Mouse (Mus musculus) testis, adult 2 months (tissue): Measurements from ENCODE around the gene Frem2. TPM values are rescaled to one million over a fixed set of nuclear protein-coding genes. Genes with fewer than 3 reads are reported as not detected.

Experiments used
- H3K27ac ChIP-seq: fragments of 200-500 bp; 2 replicates; pipeline ENCODE4 v1.5.1; 2012; ENCODE audit warnings: low read depth, low read length; ENCODE audit not compliant: control insufficient read depth, insufficient read depth
- H3K27me3 ChIP-seq: fragments of 200-500 bp; 2 replicates; pipeline ENCODE4 v1.6.1; 2012; ENCODE audit warnings: mild to moderate bottlenecking, low read length, moderate library complexity; ENCODE audit not compliant: control insufficient read depth, insufficient read depth
- H3K36me3 ChIP-seq: fragments of 200-500 bp; 2 replicates; pipeline ENCODE4 v1.6.1; 2012; ENCODE audit warnings: mild to moderate bottlenecking, low read length; ENCODE audit not compliant: control insufficient read depth, insufficient read depth
- H3K4me1 ChIP-seq: fragments of 200-500 bp; 2 replicates; pipeline ENCODE4 v1.6.1; 2012; ENCODE audit warnings: low read length; ENCODE audit not compliant: control insufficient read depth, insufficient read depth
- H3K4me3 ChIP-seq: fragments of 200-500 bp; 2 replicates; pipeline ENCODE4 v1.5.1; 2012; ENCODE audit warnings: low read depth, mild to moderate bottlenecking, low read length, moderate library complexity, mixed read lengths; ENCODE audit not compliant: control insufficient read depth
- CTCF ChIP-seq: fragments of 200-500 bp; IDR thresholded peaks from 2 replicates; pipeline ENCODE4 v1.5.1; 2012; ENCODE audit warnings: low read depth, mild to moderate bottlenecking, inconsistent platforms, low read length, moderate library complexity; ENCODE audit not compliant: control insufficient read depth, insufficient read depth, insufficient replicate concordance
- POLR2A ChIP-seq: fragments of 200-500 bp; IDR thresholded peaks from 2 replicates; pipeline ENCODE4 v1.6.1; 2012; ENCODE audit warnings: low read depth, mild to moderate bottlenecking, inconsistent platforms, low read length, moderate library complexity; ENCODE audit not compliant: control insufficient read depth
- polyA plus RNA-seq: library from polyadenylated mRNA; depleted of rRNA; stranded (reverse); fragments of >200 nt; gene quantifications from 2 replicates; pipeline ENCODE4 v1.2.3, GENCODE M21; 2012; rRNA removed

The Frem2 gene
- polyA plus RNA-seq: 0.79 and 0.98 TPM in 2 replicates

GRCm38 (mm10) chr3:53656878-53657561, at the start of gene Frem2:
Gene Frem2 (minus strand): TSS chr3:53657355.
- no peaks in the 10 kb centered on the region for H3K27me3 ChIP-seq
- H3K4me1 ChIP-seq: peaks cover 14% of the 10 kb centered on the region
- no peak within 1 kb of the TSS for H3K27ac ChIP-seq
- peak within 1 kb of the TSS; percentile 35 for H3K4me3 ChIP-seq
- TF ChIP-seq POLR2A (no peak), CTCF (no peak)
- no peaks in the 10 kb centered on the region for H3K36me3 ChIP-seq

DNA sequence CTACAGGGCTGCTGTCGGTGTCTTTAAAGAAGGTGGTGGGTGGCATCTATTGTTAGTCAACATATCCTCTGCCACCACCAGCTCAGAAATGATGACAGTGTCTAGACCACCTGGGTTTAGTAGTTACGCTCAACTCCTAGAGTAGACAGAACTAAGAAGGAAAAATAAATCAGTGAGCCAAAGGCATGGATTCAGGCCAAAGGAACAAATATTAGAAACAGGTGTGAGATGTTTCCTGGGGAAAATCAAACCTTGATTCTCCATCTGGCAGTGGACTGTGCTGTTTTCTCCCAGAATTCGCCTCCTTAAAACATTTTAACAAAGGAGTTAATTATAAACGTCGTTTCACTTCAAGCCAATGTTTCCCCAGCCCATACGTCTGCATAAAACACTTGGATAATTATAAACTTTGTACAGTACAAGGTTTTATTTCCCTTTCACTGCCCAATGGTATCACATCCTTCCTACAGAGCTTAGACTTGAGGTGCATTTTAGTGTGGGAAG, 48.9 kb upstream of the Frem2 start:
- TF ChIP-seq POLR2A (no peak), CTCF (no peak)
- no peak overlapping the region for H3K4me3 ChIP-seq
- no peaks in the 10 kb centered on the region for H3K4me1 ChIP-seq
- H3K27me3 ChIP-seq: no peaks in the 10 kb centered on the region
- no peaks in the 10 kb centered on the region for H3K36me3 ChIP-seq
- no peak overlapping the region for H3K27ac ChIP-seq

DNA sequence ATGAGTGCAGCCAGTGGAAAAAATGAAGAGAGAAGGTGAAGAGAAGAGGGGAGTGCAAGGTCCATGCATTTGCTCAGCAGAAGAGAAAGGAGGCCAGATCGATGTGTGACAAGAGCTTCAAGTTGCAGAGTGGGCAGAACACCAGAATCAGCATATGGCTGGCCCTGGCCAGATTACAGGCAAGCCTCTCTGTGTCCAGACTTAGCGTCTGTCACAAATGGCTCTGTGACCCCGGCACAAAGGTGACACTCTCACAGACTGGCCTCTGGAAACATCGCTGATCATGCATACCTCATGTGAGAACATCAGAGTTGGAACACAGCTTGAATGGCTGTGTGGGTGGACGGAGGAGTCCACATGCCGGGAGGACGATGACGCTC, 46.0 kb upstream of the Frem2 start:
- Histone ChIP-seq H3K27ac (no peak overlapping the region), H3K36me3 (no peaks in the 10 kb centered on the region), H3K27me3 (no peaks in the 10 kb centered on the region), H3K4me1 (no peaks in the 10 kb centered on the region), H3K4me3 (peak overlapping the region; percentile 9)
- TF ChIP-seq POLR2A (no peak), CTCF (no peak)

DNA sequence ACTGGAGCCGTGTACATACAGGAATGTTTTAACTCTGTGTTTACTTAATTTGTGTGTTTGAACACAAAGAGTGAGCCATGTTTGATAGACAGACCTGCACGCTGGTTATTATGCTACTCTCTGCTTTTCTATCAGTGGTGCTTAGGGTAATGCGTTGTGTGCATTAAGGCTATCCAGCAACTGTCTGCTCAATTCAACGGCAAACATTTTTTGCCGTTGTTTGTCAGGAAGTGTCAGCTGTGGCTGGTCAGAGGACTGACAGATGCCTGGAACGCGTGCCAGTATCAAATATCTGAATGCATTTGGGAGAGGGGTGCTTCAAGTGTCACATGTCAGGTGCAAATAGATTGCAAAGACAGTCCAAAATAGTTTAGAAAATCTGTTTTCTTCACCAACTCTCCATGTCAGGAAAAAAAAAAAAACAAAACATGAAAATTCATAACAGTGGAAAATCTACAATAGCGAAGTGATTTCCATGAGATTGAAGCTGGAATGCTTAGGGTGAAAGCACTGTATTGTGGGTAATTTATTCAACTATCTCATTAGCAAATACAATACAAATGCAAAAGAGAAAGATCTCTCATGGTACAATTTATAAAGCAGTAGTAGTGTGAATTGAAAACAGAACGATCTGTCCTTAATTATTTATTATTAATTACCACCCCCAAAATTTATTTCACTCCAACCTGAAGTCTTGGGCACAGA, 45.4 kb upstream of the Frem2 start:
- Histone ChIP-seq H3K4me3 (no peak overlapping the region), H3K36me3 (no peaks in the 10 kb centered on the region), H3K27ac (no peak overlapping the region), H3K27me3 (no peaks in the 10 kb centered on the region), H3K4me1 (no peaks in the 10 kb centered on the region)
- no peak for TF ChIP-seq CTCF
- TF ChIP-seq POLR2A: no peak

DNA sequence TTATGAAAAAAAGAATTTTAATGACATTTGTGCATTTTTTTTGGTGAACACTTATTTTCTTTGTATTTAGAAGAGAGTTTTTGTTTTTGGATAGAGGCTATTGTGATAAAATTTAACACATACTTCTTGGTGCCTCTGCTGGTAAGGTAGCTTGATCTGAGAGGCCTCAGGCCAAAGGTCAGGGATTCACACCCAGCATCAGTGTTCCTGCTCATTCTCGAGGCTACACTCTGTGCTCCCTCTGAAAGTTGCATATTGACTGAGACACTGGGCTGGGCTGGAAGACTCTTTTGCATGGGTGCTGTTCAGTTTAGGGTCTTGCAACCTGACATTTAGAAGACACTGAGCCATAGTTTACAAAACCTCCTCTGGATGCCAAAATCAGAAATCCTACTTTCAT, 44.8 kb upstream of the Frem2 start:
- Histone ChIP-seq H3K4me3 (no peak overlapping the region), H3K27ac (no peak overlapping the region), H3K36me3 (no peaks in the 10 kb centered on the region), H3K4me1 (no peaks in the 10 kb centered on the region), H3K27me3 (no peaks in the 10 kb centered on the region)
- TF ChIP-seq CTCF (no peak), POLR2A (no peak)

DNA sequence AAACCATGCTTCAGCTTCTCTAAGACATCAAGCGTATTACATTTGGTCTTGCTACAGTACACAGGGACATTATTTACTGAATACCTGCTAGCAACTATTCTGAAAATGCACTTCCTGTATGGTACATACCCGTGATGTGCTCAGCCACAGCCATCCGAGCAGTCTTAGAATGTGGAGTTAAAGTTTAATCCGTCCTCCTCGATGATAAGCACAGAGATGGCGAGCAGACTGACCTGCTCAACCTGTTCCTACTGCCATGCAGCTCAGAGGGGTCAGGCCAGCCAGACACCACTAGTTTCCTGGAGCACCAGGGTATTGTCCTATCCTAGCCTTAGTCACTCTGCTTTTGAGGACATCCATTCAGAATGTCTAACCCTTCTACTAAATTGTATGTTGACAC, 30.6 kb upstream of the Frem2 start:
- no peak overlapping the region for H3K4me3 ChIP-seq
- H3K27me3 ChIP-seq: no peaks in the 10 kb centered on the region
- TF ChIP-seq POLR2A (no peak), CTCF (no peak)
- no peaks in the 10 kb centered on the region for H3K4me1 ChIP-seq
- no peak overlapping the region for H3K27ac ChIP-seq
- H3K36me3 ChIP-seq: no peaks in the 10 kb centered on the region

- H3K27ac ChIP-seq: no peak overlapping the region
- H3K36me3 ChIP-seq: no peaks in the 10 kb centered on the region
- TF ChIP-seq POLR2A (no peak), CTCF (no peak)
- H3K4me1 ChIP-seq: no peaks in the 10 kb centered on the region
- H3K4me3 ChIP-seq: no peak overlapping the region
- H3K27me3 ChIP-seq: no peaks in the 10 kb centered on the region
Observed at GRCm38 (mm10) chr3:53682244-53682643, 25.1 kb upstream of the Frem2 start.

DNA sequence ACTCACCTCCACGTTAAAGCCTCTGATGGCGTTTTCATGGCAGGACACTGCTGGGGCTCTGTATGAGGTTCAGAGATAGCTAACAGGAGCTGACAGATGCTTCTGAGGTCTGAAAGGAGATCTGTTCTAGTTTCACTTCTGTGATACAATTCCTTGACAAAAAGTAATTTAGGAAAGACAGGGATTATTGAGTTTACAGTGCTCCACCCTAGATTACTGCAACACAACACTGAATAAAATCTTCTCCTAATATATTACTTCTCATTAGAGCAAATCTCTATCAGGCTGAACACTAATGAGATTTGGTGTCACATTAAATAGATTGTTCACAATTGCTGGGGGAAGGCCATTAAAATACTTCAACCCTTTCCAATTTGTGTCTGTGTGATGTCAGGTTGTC, 23.7 kb upstream of the Frem2 start:
- Histone ChIP-seq H3K27me3 (no peaks in the 10 kb centered on the region), H3K4me1 (no peaks in the 10 kb centered on the region), H3K36me3 (no peaks in the 10 kb centered on the region), H3K27ac (no peak overlapping the region), H3K4me3 (no peak overlapping the region)
- TF ChIP-seq POLR2A (no peak), CTCF (no peak)
